Mouse (Mus musculus): Measurements from ENCODE around the gene Gm14418. TPM values are rescaled to one million over a fixed set of nuclear protein-coding genes. Genes with fewer than 3 reads are reported as not detected.
"Not testable (repeated sequence)": the region's sequence is repeated elsewhere in the genome, so short reads cannot be mapped to it uniquely, and the experiment has no call there.

Gene Gm14418
- 8.3 and 11.6 TPM in 2 replicates for polyA plus RNA-seq (2015; fragmentation: Nextera tagmentation; extraction: Ambion mirVana)

- H3K9me3 ChIP-seq (ENCODE audit: low read length); ATAC-seq (ENCODE audit: low FRiP score, low TSS enrichment); H3K36me3 ChIP-seq (ENCODE audit: insufficient read depth, low read length); H3K4me1 ChIP-seq (ENCODE audit: insufficient read depth, low read length); H3K27ac ChIP-seq (ENCODE audit: low read length); H3K27me3 ChIP-seq (ENCODE audit: insufficient read depth, low read length); H3K9ac ChIP-seq (replicated peaks; ENCODE audit: low read length): not testable (repeated sequence)
- H3K4me3 ChIP-seq (ENCODE audit: low read length), result peak within 1 kb of the TSS; percentile 41
- WGBS, result 38% methylated on average over 6 of the region's 6 CpGs
- H3K4me2 ChIP-seq (replicated peaks; ENCODE audit: low read depth, low read length), result peak within 1 kb of the TSS; percentile 26; the same call in 1 of the 2 replicates
These were observed at the start of gene Gm14418 for GRCm38 (mm10) chr2:177398096-177398495. Gm14418 (minus strand) TSS chr2:177398320.

Other genes starting within 250 kb of the Gm14418 start
- 22.1 and 29.9 TPM in 2 replicates for gene Gm14410, start 191.9 kb downstream of the Gm14418 start, polyA plus RNA-seq (2015; fragmentation: Nextera tagmentation; extraction: Ambion mirVana)
- not detected in 2 replicates for gene Gm14409, start 131.3 kb downstream of the Gm14418 start, polyA plus RNA-seq (2015; fragmentation: Nextera tagmentation; extraction: Ambion mirVana)
- 0.14 and 0.40 TPM in 2 replicates for gene Gm14412, start 74.0 kb downstream of the Gm14418 start, polyA plus RNA-seq (2015; fragmentation: Nextera tagmentation; extraction: Ambion mirVana)
- gene Zfp970, start 66.4 kb upstream of the Gm14418 start, polyA plus RNA-seq (2015; fragmentation: Nextera tagmentation; extraction: Ambion mirVana), result 17.1 and 18.4 TPM in 2 replicates
- gene Gm14403, start 99.9 kb upstream of the Gm14418 start, polyA plus RNA-seq (2015; fragmentation: Nextera tagmentation; extraction: Ambion mirVana), result 8.8 and 8.9 TPM in 2 replicates
- gene Gm14406, start 179.9 kb upstream of the Gm14418 start, polyA plus RNA-seq (2015; fragmentation: Nextera tagmentation; extraction: Ambion mirVana), result not detected in 2 replicates

Data from kidney, embryonic 16.5 days (tissue).